In the genomic region with DNA sequence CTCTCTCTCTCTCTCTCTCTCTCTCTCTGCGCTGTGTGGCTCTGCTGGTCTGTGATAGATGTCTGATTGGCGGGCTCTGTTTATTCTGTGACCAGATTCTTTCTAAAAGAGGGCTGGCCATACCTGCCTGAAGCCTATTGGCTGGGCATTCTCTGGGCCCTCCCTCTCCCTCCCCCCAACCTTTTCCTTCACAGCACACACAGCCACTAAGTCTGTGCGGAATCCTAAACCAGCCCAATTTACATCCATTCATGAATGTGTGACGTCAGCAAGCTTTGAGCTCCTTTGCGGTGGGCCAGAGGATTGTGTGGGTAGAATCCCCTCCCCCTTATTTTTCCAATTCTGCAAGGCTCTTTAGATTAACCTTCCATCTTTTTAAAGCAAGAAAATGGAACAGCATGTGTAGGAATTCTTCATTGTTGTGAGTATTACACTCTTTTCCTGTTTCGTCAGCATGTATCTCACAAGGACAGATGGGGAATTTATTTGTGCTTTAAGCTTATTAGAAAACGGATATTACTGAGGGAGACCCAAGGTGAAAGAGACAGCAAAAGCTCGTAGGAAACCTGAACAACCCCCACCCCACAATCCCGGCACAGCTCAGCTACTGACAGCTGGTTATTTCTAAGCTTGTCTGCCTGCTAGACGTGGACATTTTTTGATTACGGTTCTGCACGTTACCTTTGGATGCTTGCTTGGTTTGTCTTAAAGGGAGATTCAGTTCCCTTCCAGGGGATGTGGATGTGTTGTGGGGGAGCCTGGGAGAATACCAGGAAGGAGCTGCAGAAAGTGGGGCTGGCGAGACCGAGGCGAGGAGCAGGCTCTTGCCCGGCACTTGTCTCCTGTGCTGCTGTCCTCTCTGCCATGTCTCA, we compare ENCODE assay signal across 8 mouse cellular contexts. TPM values are rescaled to one million over a fixed set of nuclear protein-coding genes. Genes with fewer than 3 reads are reported as not detected.
A peak's percentile ranks its signal among the peaks of the same experiment; 100 is the strongest.
DNase-seq lines count a peak whose midpoint lies in the region; TF ChIP-seq lines count a peak whose summit lies in the region.

No protein-coding gene starts in this region.

- peak; percentile 84 for DNase-seq in MN1 (ENCODE audit: low spot score)
- peak; percentile 99 for DNase-seq in brain, embryonic 14.5 days (ENCODE audit: low read depth)
- DNase-seq in fibroblast of lung, adult 2 months (ENCODE audit: low read depth): peak; percentile 64
- peak; percentile 70 to 72 for DNase-seq in heart, postnatal 10 days
- DNase-seq in kidney, postnatal 36 days: peak; percentile 60 to 76
- DNase-seq in lung, adult 18-20 months: peak; percentile 74 to 81
- peak; percentile 87 for DNase-seq in retina, embryonic 14.5 days (ENCODE audit: low spot score)
- DNase-seq in spleen, adult 12 weeks (ENCODE audit: low spot score): no peak

- intact Hi-C loops in heart, postnatal 10 days (cut with DNase I): no loop called here

- TF ChIP-seq POLR2A in brain, embryonic 14.5 days (IDR thresholded peaks at IDR 0.05; ENCODE audit: borderline replicate concordance, extremely low read depth, insufficient read depth, insufficient read length, poor library complexity, severe bottlenecking): no peak

- no peak for TF ChIP-seq CTCF in brain, embryonic 14.5 days (IDR thresholded peaks at IDR 0.05; ENCODE audit: borderline replicate concordance, extremely low read depth, insufficient read depth, insufficient read length)

RNA-seq across cellular contexts. Expression of a gene that starts 51.9 kb away (rescaled TPM):
- polyA plus RNA-seq in brain, embryonic 14.5 days (2012; rRNA removed): 7.8 and 13.2 TPM in 2 replicates
- total RNA-seq in heart, postnatal 10 days (2021): 1 to 10 TPM in 1 of 2 experiments, under 1 TPM in 1; 0.89 to 1.3 TPM

RNA-seq across cellular contexts. Expression of a gene that starts 58.4 kb away (rescaled TPM):
- polyA plus RNA-seq in brain, embryonic 14.5 days (2012; rRNA removed): 1.5 and 1.9 TPM in 2 replicates
- total RNA-seq in heart, postnatal 10 days (2021): 10 to 100 TPM; 12.9 to 18.9 TPM
